18 mouse cellular contexts compared by ENCODE assay signal in genomic region chr13:101955806-101956418, GRCm38 (mm10).
DNase-seq lines count a peak whose midpoint lies in the region; ATAC-seq and TF ChIP-seq lines count a peak whose summit lies in the region.
"Had no signal": no experiment of that assay in that cellular context is flagged by ENCODE, and none has a peak within 500 bp of the region (broad histone marks: within the 10 kb centered on the region; RNA-seq: fewer than 3 reads in every experiment).

No protein-coding gene starts in this region.

- H3K4me3 ChIP-seq in hindbrain, embryonic 11.5 days (ENCODE audit: low read depth, low read length), result no peak overlapping the region
- H3K4me3 ChIP-seq in hindbrain, embryonic 10.5 days, result no peak overlapping the region
- no peak overlapping the region for H3K4me3 ChIP-seq in midbrain, embryonic 14.5 days (replicated peaks; ENCODE audit: low read depth, low read length)
- no peak overlapping the region for H3K4me3 ChIP-seq in thymus, adult 2 months (ENCODE audit: control insufficient read depth, insufficient read depth, low read length)
- H3K4me3 ChIP-seq: embryonic facial prominence, embryonic 13.5 days; kidney, embryonic 15.5 days; layer of hippocampus, adult 2 months; limb, embryonic 10.5 days; liver, embryonic 12.5 days had no signal

- no peak overlapping the region for H3K27ac ChIP-seq in hindbrain, embryonic 11.5 days (ENCODE audit: low read depth, low read length)
- no peak overlapping the region for H3K27ac ChIP-seq in hindbrain, embryonic 10.5 days
- H3K27ac ChIP-seq in midbrain, embryonic 14.5 days (replicated peaks; ENCODE audit: low read depth, low read length), result no peak overlapping the region
- H3K27ac ChIP-seq in thymus, adult 2 months (ENCODE audit: control insufficient read depth, insufficient read depth, low read length), result no peak overlapping the region
- H3K27ac ChIP-seq: embryonic facial prominence, embryonic 13.5 days; kidney, embryonic 15.5 days; layer of hippocampus, adult 2 months; limb, embryonic 10.5 days; liver, embryonic 12.5 days had no signal

- no peak overlapping the region for H3K9ac ChIP-seq in hindbrain, embryonic 11.5 days (ENCODE audit: low read depth, low read length)
- H3K9ac ChIP-seq in midbrain, embryonic 14.5 days (replicated peaks; ENCODE audit: low read length), result no peak overlapping the region
- H3K9ac ChIP-seq: embryonic facial prominence, embryonic 13.5 days; kidney, embryonic 15.5 days; liver, embryonic 12.5 days had no signal

- no peaks in the 10 kb centered on the region for H3K9me3 ChIP-seq in hindbrain, embryonic 11.5 days (ENCODE audit: control insufficient read depth, low read length)
- no peaks in the 10 kb centered on the region for H3K9me3 ChIP-seq in hindbrain, embryonic 10.5 days
- H3K9me3 ChIP-seq in midbrain, embryonic 14.5 days (ENCODE audit: control insufficient read depth, low read length), result no peaks in the 10 kb centered on the region
- H3K9me3 ChIP-seq: embryonic facial prominence, embryonic 13.5 days; kidney, embryonic 15.5 days; limb, embryonic 10.5 days; liver, embryonic 12.5 days had no signal

- ATAC-seq in hindbrain, embryonic 11.5 days (ENCODE audit: low FRiP score), result peak; percentile 49
- peak; percentile 50; the same call in 1 of the 2 replicates for ATAC-seq in midbrain, embryonic 14.5 days (ENCODE audit: low FRiP score, low TSS enrichment)
- ATAC-seq: intestine, embryonic 16.5 days; liver, embryonic 12.5 days had no signal

- H3K27me3 ChIP-seq in hindbrain, embryonic 11.5 days (ENCODE audit: control insufficient read depth, insufficient read depth, low read length), result no peaks in the 10 kb centered on the region
- no peaks in the 10 kb centered on the region for H3K27me3 ChIP-seq in hindbrain, embryonic 10.5 days (ENCODE audit: insufficient read depth, poor library complexity, severe bottlenecking)
- no peaks in the 10 kb centered on the region for H3K27me3 ChIP-seq in midbrain, embryonic 14.5 days (ENCODE audit: control insufficient read depth, insufficient read depth, low read length)
- no peaks in the 10 kb centered on the region for H3K27me3 ChIP-seq in thymus, adult 2 months (ENCODE audit: control insufficient read depth, insufficient read depth, low read length)
- H3K27me3 ChIP-seq: embryonic facial prominence, embryonic 13.5 days; kidney, embryonic 15.5 days; liver, embryonic 12.5 days had no signal

- no peak for TF ChIP-seq POLR2A in thymus, adult 2 months (IDR thresholded peaks at IDR 0.05; ENCODE audit: control insufficient read depth, extremely low read depth, insufficient read depth, low read length, poor library complexity)

- no peak for DNase-seq in hindbrain, embryonic 11.5 days (ENCODE audit: low spot score)
- DNase-seq in hindbrain, embryonic 10.5 days (ENCODE audit: low spot score), result no peak
- DNase-seq in retina, postnatal 1 day, result peak; percentile 73
- no peak for DNase-seq in retina, embryonic 14.5 days (ENCODE audit: low spot score)
- peak; percentile 67 for DNase-seq in midbrain, embryonic 14.5 days
- DNase-seq in thymus, adult 2 months, result no peak
- DNase-seq in kidney, postnatal 10 days, result no peak
- DNase-seq: lung, postnatal 14 days; right cerebral cortex, postnatal 4 days; thymus, postnatal 36 days had no signal

- TF ChIP-seq CTCF in thymus, adult 2 months (IDR thresholded peaks at IDR 0.05; ENCODE audit: borderline replicate concordance, control insufficient read depth, extremely low read depth, insufficient read depth, low read length, poor library complexity), result no peak

- no peaks in the 10 kb centered on the region for H3K4me1 ChIP-seq in hindbrain, embryonic 11.5 days (replicated peaks; ENCODE audit: control insufficient read depth, insufficient read depth, low read length)
- H3K4me1 ChIP-seq in hindbrain, embryonic 10.5 days (replicated peaks), result peaks cover 11% of the 10 kb centered on the region
- H3K4me1 ChIP-seq in midbrain, embryonic 14.5 days (ENCODE audit: control insufficient read depth, insufficient read depth, low read length), result 0 out of 2 replicates have a peak, but pooled peaks cover 2% of the 10 kb centered on the region
- no peaks in the 10 kb centered on the region for H3K4me1 ChIP-seq in thymus, adult 2 months (replicated peaks; ENCODE audit: control insufficient read depth, insufficient read depth, low read length)
- H3K4me1 ChIP-seq: kidney, embryonic 15.5 days; limb, embryonic 10.5 days; liver, embryonic 12.5 days had no signal

- no peak overlapping the region for H3K4me2 ChIP-seq in hindbrain, embryonic 11.5 days (replicated peaks; ENCODE audit: low read depth, low read length)
- H3K4me2 ChIP-seq in midbrain, embryonic 14.5 days (ENCODE audit: low read length), result no peak overlapping the region
- H3K4me2 ChIP-seq: embryonic facial prominence, embryonic 13.5 days; heart, embryonic 11.5 days; kidney, embryonic 15.5 days; liver, embryonic 12.5 days had no signal

- H3K36me3 ChIP-seq in hindbrain, embryonic 11.5 days (ENCODE audit: control insufficient read depth, insufficient read depth, low read length), result no peaks in the 10 kb centered on the region
- no peaks in the 10 kb centered on the region for H3K36me3 ChIP-seq in hindbrain, embryonic 10.5 days
- no peaks in the 10 kb centered on the region for H3K36me3 ChIP-seq in midbrain, embryonic 14.5 days (ENCODE audit: control insufficient read depth, insufficient read depth, low read length)
- no peaks in the 10 kb centered on the region for H3K36me3 ChIP-seq in thymus, adult 2 months (ENCODE audit: control insufficient read depth, insufficient read depth, low read length)
- H3K36me3 ChIP-seq: embryonic facial prominence, embryonic 13.5 days; G1E; kidney, embryonic 15.5 days; limb, embryonic 10.5 days; liver, embryonic 12.5 days had no signal

- 69% methylated on average over 7 of the region's 7 CpGs for WGBS in hindbrain, embryonic 11.5 days
- 73% methylated on average over 7 of the region's 7 CpGs for WGBS in hindbrain, embryonic 10.5 days
- 31% methylated on average over 7 of the region's 7 CpGs for WGBS in midbrain, embryonic 14.5 days
- WGBS in thymus, adult 2 months, result 96% methylated on average over 7 of the region's 7 CpGs

Comparison
In these comparisons a context has a peak if more than half of its experiments do, and no peak if none do; other contexts are left out.
1. DNase-seq: peak in retina, postnatal 1 day (single experiment) and midbrain, embryonic 14.5 days (single experiment); none in hindbrain, embryonic 11.5 days (single experiment), hindbrain, embryonic 10.5 days (single experiment), retina, embryonic 14.5 days (single experiment), thymus, adult 2 months (single experiment) and kidney, postnatal 10 days (single experiment).